Comparison of ENCODE assay signal across 16 mouse cellular contexts in genomic region chr16:97701871-97702270, GRCm38 (mm10).
DNase-seq lines count a peak whose midpoint lies in the region; ATAC-seq lines count a peak whose summit lies in the region.
"Had no signal": no experiment of that assay in that cellular context is flagged by ENCODE, and none has a peak within 500 bp of the region (broad histone marks: within the 10 kb centered on the region; RNA-seq: fewer than 3 reads in every experiment).

No protein-coding gene starts in this region.

- H3K27ac ChIP-seq in hindbrain, embryonic 15.5 days (replicated peaks): no peak overlapping the region
- H3K27ac ChIP-seq in hindbrain, embryonic 11.5 days (ENCODE audit: low read depth, low read length): no peak overlapping the region
- H3K27ac ChIP-seq: embryonic facial prominence, embryonic 10.5 days; macrophage; neural tube, embryonic 13.5 days had no signal

- H3K4me1 ChIP-seq in hindbrain, embryonic 15.5 days (replicated peaks): no peaks in the 10 kb centered on the region
- H3K4me1 ChIP-seq in hindbrain, embryonic 11.5 days (replicated peaks; ENCODE audit: control insufficient read depth, insufficient read depth, low read length): no peaks in the 10 kb centered on the region
- H3K4me1 ChIP-seq: embryonic facial prominence, embryonic 10.5 days; neural tube, embryonic 13.5 days had no signal

- no peaks in the 10 kb centered on the region for H3K36me3 ChIP-seq in hindbrain, embryonic 15.5 days
- H3K36me3 ChIP-seq in hindbrain, embryonic 11.5 days (ENCODE audit: control insufficient read depth, insufficient read depth, low read length): no peaks in the 10 kb centered on the region
- H3K36me3 ChIP-seq: embryonic facial prominence, embryonic 10.5 days; neural tube, embryonic 13.5 days had no signal

- no peaks in the 10 kb centered on the region for H3K9me3 ChIP-seq in hindbrain, embryonic 15.5 days
- no peaks in the 10 kb centered on the region for H3K9me3 ChIP-seq in hindbrain, embryonic 11.5 days (ENCODE audit: control insufficient read depth, low read length)
- H3K9me3 ChIP-seq: embryonic facial prominence, embryonic 10.5 days; neural tube, embryonic 13.5 days had no signal

- DNase-seq in cerebellum, adult 11 months: no peak
- DNase-seq in hindbrain, embryonic 11.5 days (ENCODE audit: low spot score): no peak
- peak; percentile 70 for DNase-seq in Muller cell, postnatal 12 days (ENCODE audit: inconsistent ontology term)
- DNase-seq in cerebellum, postnatal 14 days: peak; percentile 39 to 59
- no peak for DNase-seq in thymus, postnatal 4 days
- DNase-seq in embryo, embryonic 10.5 days (ENCODE audit: low spot score): no peak
- DNase-seq: layer of hippocampus, postnatal 36 days; liver, postnatal 0 days; thymus, postnatal 36 days had no signal

- no peak overlapping the region for H3K9ac ChIP-seq in hindbrain, embryonic 15.5 days
- H3K9ac ChIP-seq in hindbrain, embryonic 11.5 days (ENCODE audit: low read depth, low read length): no peak overlapping the region
- H3K9ac ChIP-seq: liver, postnatal 0 days; neural tube, embryonic 13.5 days had no signal

- no peak overlapping the region for H3K4me3 ChIP-seq in hindbrain, embryonic 15.5 days
- no peak overlapping the region for H3K4me3 ChIP-seq in hindbrain, embryonic 11.5 days (ENCODE audit: low read depth, low read length)
- H3K4me3 ChIP-seq: embryonic facial prominence, embryonic 10.5 days; neural tube, embryonic 13.5 days had no signal

- peak; percentile 60; the same call in 1 of the 2 replicates for ATAC-seq in cerebellum, adult (ENCODE audit: insufficient number of reproducible peaks, low FRiP score, low TSS enrichment)
- peak; percentile 34; the same call in 1 of the 2 replicates for ATAC-seq in hindbrain, embryonic 15.5 days (ENCODE audit: low FRiP score, low read depth)
- no peak for ATAC-seq in hindbrain, embryonic 11.5 days (ENCODE audit: low FRiP score)
- ATAC-seq: inflammation-experienced regulatory T-cells, adult 6 months; liver, postnatal 0 days had no signal

- no peak overlapping the region for H3K4me2 ChIP-seq in hindbrain, embryonic 15.5 days
- H3K4me2 ChIP-seq in hindbrain, embryonic 11.5 days (replicated peaks; ENCODE audit: low read depth, low read length): no peak overlapping the region
- H3K4me2 ChIP-seq: neural tube, embryonic 13.5 days had no signal

- H3K27me3 ChIP-seq in hindbrain, embryonic 15.5 days: no peaks in the 10 kb centered on the region
- H3K27me3 ChIP-seq in hindbrain, embryonic 11.5 days (ENCODE audit: control insufficient read depth, insufficient read depth, low read length): no peaks in the 10 kb centered on the region
- H3K27me3 ChIP-seq: CH12.LX; neural tube, embryonic 13.5 days had no signal

- 48% methylated on average over 1 of the region's 1 CpGs for WGBS in hindbrain, embryonic 15.5 days
- 79% methylated on average over 1 of the region's 1 CpGs for WGBS in hindbrain, embryonic 11.5 days

Comparison
In these comparisons a context has a peak if more than half of its experiments do, and no peak if none do; other contexts are left out.
1. DNase-seq: peak in Muller cell, postnatal 12 days (single experiment) and cerebellum, postnatal 14 days (2 of 2); none in cerebellum, adult 11 months (single experiment), hindbrain, embryonic 11.5 days (single experiment), thymus, postnatal 4 days (single experiment) and embryo, embryonic 10.5 days (single experiment).